Mouse (Mus musculus) ES-Bruce4 (cell line): ENCODE data around the gene Tfpt.

Source experiments
- CTCF ChIP-seq: IDR thresholded peaks from one replicate; pipeline ENCODE4 v1.8.1; 2011; ENCODE audit warnings: low read depth, low read length
- POLR2A ChIP-seq: IDR thresholded peaks from one replicate; pipeline ENCODE4 v1.8.1; 2011; ENCODE audit warnings: low read length; ENCODE audit not compliant: insufficient read depth

DNA sequence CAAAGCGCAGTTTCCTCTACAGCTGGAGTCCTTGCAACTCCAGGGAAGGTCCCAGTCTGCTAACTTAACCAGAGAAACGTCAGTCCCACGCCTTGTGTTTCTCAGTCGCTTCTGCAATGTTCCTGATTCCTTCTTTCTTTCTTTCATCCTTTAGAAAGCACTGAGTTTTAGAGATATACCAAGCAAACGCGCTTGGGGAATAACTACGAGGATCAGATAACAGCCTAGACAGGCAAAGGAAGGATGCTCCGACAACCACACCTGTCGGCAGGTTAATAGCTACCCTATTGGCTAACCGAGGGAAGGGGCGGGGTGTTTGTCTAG, 14.6 kb upstream of the Tfpt start:
- TF ChIP-seq POLR2A (no peak), CTCF (no peak)
